Mouse (Mus musculus): Measurements from ENCODE around the gene Nolc1.

DNA sequence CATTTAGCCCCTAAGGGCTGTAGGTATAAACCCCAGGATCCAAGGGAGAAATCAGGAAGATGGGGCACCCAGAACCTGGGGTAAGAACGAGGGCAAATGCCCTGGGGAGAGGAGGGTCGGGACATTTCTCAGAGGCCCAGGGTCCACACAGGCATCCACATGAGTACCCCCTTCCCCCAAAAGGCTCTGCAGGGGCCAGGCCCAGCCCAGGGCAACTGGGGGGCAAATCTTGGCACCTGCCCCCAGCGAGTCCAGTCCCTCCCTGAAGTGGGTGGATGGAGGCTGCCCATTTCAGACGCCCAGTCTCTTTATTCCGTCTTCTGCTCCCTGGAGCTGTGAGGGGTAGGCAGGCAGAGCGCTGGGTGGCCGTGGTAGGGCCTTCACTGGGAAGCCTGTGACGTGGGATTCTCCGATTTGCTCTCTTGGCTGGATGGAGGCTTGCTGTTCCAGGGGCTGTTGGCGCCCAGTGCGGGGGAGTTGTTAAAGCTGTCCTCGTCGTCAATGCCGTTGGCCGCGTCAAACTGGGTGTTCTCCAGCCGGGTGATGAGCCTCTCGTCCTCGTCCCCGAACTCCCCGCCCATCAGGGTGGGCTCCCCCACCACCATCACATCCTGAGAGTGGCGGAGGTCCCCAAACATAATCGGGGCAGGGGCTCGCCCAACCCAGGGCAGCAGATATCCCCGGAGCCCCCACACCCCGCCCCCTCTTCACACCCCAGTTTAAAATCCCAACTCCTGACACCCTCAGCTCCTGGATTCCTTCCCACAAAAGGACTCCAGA, 42.7 kb upstream of the Nolc1 start:
- TF ChIP-seq EP300 (IDR thresholded peaks at IDR 0.05) (no peak), CTCF (IDR thresholded peaks at IDR 0.05) (no peak)

All from lung, postnatal 0 days (tissue).